Mouse (Mus musculus): ENCODE measurements around the gene Dclk2. TPM values are rescaled to one million over a fixed set of nuclear protein-coding genes. Genes with fewer than 3 reads are reported as not detected.

The Dclk2 gene
- polyA plus RNA-seq, 1 experiment from 2014 or later = 53.6 TPM

DNA sequence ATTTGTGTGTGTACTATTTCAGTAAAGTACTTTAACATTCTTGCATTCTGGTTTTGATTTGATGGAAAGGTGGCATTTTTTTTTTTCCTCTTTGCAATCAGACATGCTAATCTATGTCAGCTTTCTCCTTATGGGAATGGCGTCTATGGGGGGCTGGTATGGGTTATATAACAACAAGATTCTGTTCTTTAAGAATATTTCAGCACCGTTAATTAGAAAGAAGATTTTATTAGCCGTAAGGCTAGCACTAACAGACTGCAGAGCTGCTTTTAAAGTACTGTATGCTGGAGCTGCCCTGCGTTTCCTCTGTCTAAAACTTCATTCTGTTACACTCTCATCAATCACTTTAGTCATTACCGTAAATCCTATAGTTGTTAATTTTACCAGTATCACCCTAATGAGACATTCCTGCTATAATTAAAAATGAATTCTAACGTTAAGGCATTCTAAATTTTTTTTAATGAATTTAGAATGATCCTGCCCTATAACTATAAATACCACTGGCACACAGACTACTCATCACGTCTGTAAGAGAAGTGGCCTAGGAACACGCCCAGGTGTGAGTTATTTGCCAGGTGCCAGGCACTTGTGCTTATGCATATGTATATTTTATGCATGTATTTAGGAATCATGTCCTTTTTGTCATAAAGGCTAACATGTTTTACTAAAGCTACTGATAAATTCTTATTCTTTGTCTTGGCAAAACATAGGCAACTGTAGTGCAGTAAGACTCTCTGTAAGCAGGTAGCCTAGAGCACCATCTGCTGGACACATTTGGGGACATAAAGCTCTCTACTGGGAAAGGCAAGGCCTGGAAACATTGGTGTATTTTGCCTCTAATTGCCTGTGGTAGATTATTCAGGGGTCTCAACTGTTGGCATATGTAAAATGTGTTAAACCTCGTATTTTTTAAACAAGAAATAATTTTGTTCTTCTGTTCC is 159.3 kb downstream of the Dclk2 start:
- DNase-seq (ENCODE audit: low spot score) (peak; percentile 93), ATAC-seq (peak; percentile 94)
- H3K36me3 ChIP-seq (ENCODE audit: control insufficient read depth, insufficient read depth, low read length) = no peaks in the 10 kb centered on the region
- no peak overlapping the region for H3K4me2 ChIP-seq (ENCODE audit: low read length)
- H3K4me3 ChIP-seq (ENCODE audit: low read depth, low read length) = no peak overlapping the region
- no peak overlapping the region for H3K27ac ChIP-seq (ENCODE audit: low read depth, low read length)
- 68% methylated on average over 9 of the region's 9 CpGs for WGBS
- no peak overlapping the region for H3K9ac ChIP-seq (ENCODE audit: low read length)
- no peaks in the 10 kb centered on the region for H3K27me3 ChIP-seq (replicated peaks; ENCODE audit: control insufficient read depth, insufficient read depth, low read length)
- H3K4me1 ChIP-seq (ENCODE audit: control insufficient read depth, insufficient read depth, low read length) = no peaks in the 10 kb centered on the region
- no peaks in the 10 kb centered on the region for H3K9me3 ChIP-seq (replicated peaks; ENCODE audit: control insufficient read depth, low read length)

DNA sequence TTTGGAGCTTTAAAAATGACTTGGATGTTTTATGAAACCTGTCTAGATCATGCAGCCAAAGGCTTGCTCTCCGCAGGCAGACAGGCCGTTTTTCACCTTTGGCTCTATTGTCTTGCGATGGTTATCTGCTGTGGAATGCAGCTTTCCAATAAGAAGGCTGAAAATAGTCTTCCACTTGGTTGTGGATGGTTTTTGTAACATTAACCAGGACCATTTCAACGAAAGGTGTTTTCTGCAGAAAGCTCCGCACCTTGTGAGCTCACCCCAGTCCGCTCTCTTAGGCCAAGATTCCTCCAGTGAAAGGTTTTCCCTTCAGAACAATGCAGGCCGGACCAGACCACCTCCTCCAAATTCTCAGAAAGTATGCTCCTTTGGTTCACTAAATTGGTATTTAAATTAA is 160.2 kb downstream of the Dclk2 start:
- WGBS = 65% methylated on average over 7 of the region's 7 CpGs
- no peak overlapping the region for H3K27ac ChIP-seq (ENCODE audit: low read depth, low read length)
- H3K27me3 ChIP-seq (replicated peaks; ENCODE audit: control insufficient read depth, insufficient read depth, low read length) = no peaks in the 10 kb centered on the region
- ATAC-seq (no peak), DNase-seq (ENCODE audit: low spot score) (no peak)
- no peak overlapping the region for H3K9ac ChIP-seq (ENCODE audit: low read length)
- no peak overlapping the region for H3K4me3 ChIP-seq (ENCODE audit: low read depth, low read length)
- no peaks in the 10 kb centered on the region for H3K4me1 ChIP-seq (ENCODE audit: control insufficient read depth, insufficient read depth, low read length)
- H3K9me3 ChIP-seq (replicated peaks; ENCODE audit: control insufficient read depth, low read length) = no peaks in the 10 kb centered on the region
- H3K4me2 ChIP-seq (ENCODE audit: low read length) = no peak overlapping the region
- H3K36me3 ChIP-seq (ENCODE audit: control insufficient read depth, insufficient read depth, low read length) = no peaks in the 10 kb centered on the region

DNA sequence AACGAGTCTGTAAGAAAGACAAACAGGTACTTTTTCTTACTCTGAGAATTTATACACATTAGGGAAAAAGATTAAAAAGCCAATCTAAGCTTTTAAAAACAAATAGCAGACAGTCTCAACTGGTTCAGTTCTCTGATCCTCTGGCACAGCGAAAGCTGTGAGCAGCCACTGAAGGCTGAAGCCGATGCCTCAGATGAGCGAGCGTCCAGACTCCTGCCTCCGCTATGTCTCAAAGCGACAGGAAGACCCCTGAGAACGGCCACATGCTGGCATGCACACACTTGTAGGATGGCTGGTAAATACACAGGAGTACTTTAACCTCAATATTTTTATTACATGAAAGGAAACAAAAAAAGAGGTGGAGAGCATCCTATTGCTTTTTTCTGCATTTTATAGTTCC is 160.8 kb downstream of the Dclk2 start:
- Histone ChIP-seq H3K4me2 (ENCODE audit: low read length) (no peak overlapping the region), H3K4me3 (ENCODE audit: low read depth, low read length) (no peak overlapping the region)

DNA sequence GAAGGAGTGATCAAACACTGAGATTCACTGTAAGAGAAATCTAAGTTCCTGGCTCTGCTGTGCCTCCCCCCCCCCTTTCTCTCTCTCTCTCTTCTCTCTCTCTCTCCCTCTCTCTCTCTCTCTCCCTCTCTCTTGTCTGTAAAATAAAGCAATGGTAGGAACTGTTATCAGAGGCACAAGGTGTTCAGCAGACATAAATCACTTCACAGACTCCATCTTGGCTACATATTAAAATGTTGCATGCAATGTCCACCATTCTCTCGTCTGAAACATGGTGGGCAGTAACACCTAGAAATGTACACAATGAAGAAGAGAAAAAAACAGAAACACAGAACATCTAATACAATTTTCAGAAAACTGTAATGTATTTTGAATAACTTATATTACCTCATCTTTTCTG is 161.3 kb downstream of the Dclk2 start:
- 82% methylated on average over 1 of the region's 1 CpGs for WGBS
- no peak for DNase-seq (ENCODE audit: low spot score)
- H3K36me3 ChIP-seq (ENCODE audit: control insufficient read depth, insufficient read depth, low read length) = no peaks in the 10 kb centered on the region
- H3K9ac ChIP-seq (ENCODE audit: low read length) = no peak overlapping the region
- ATAC-seq = no peak
- H3K4me2 ChIP-seq (ENCODE audit: low read length) = no peak overlapping the region
- H3K4me3 ChIP-seq (ENCODE audit: low read depth, low read length) = no peak overlapping the region
- H3K4me1 ChIP-seq (ENCODE audit: control insufficient read depth, insufficient read depth, low read length) = no peaks in the 10 kb centered on the region
- H3K27ac ChIP-seq (ENCODE audit: low read depth, low read length) = no peak overlapping the region
- H3K9me3 ChIP-seq (replicated peaks; ENCODE audit: control insufficient read depth, low read length) = no peaks in the 10 kb centered on the region
- no peaks in the 10 kb centered on the region for H3K27me3 ChIP-seq (replicated peaks; ENCODE audit: control insufficient read depth, insufficient read depth, low read length)

More for the DNA sequence above, 160.8 kb downstream of the Dclk2 start:
- WGBS = 61% methylated on average over 8 of the region's 8 CpGs
- no peaks in the 10 kb centered on the region for H3K4me1 ChIP-seq (ENCODE audit: control insufficient read depth, insufficient read depth, low read length)
- ATAC-seq (no peak), DNase-seq (ENCODE audit: low spot score) (no peak)
- H3K27me3 ChIP-seq (replicated peaks; ENCODE audit: control insufficient read depth, insufficient read depth, low read length) = no peaks in the 10 kb centered on the region
- H3K9me3 ChIP-seq (replicated peaks; ENCODE audit: control insufficient read depth, low read length) = no peaks in the 10 kb centered on the region
- no peak overlapping the region for H3K9ac ChIP-seq (ENCODE audit: low read length)
- H3K36me3 ChIP-seq (ENCODE audit: control insufficient read depth, insufficient read depth, low read length) = no peaks in the 10 kb centered on the region
- H3K27ac ChIP-seq (ENCODE audit: low read depth, low read length) = no peak overlapping the region

DNA sequence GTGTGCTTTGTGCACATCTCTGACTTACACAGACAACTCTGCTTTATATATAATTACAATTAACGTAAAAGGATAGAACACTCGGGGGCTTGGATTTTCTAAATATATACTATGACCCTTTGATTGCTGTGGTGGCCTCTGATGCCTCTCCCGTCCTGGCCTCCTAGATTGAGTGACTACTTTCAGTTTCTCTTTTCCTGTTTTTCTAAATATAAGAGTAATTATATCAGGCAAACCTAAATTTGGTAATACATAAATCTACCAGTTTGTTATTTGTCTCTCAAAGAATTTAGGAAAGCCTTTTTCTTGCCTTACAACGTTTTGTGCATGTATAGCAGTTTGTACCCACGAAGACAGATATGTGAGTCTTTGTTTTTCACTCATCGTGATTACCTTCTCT is 161.9 kb downstream of the Dclk2 start:
- Histone ChIP-seq H3K9me3 (replicated peaks; ENCODE audit: control insufficient read depth, low read length) (no peaks in the 10 kb centered on the region), H3K4me2 (ENCODE audit: low read length) (no peak overlapping the region), H3K27me3 (replicated peaks; ENCODE audit: control insufficient read depth, insufficient read depth, low read length) (no peaks in the 10 kb centered on the region), H3K4me3 (ENCODE audit: low read depth, low read length) (no peak overlapping the region), H3K4me1 (ENCODE audit: control insufficient read depth, insufficient read depth, low read length) (no peaks in the 10 kb centered on the region), H3K27ac (ENCODE audit: low read depth, low read length) (no peak overlapping the region), H3K9ac (ENCODE audit: low read length) (no peak overlapping the region), H3K36me3 (ENCODE audit: control insufficient read depth, insufficient read depth, low read length) (no peaks in the 10 kb centered on the region)
- DNase-seq (ENCODE audit: low spot score) (no peak), ATAC-seq (no peak)
- 88% methylated on average over 6 of the region's 6 CpGs for WGBS

DNA sequence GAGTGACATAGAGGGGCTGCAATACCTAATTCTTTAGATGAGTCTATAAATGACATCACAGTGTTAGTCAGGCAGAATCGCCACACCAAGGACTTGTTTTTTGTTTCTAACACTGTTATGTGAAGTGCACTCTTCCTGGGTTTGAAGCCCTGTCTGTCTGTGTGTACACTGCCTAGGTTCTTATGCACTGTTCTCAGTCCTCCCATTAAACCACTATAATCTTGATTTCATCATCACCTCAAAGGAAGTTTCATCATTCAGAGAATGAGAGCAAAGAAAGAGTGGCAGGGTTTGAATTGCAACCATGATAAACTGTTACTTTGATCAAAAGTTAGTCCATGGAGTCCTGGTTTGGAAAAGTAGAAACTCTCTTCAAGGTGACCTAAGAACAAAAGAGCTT is 164.1 kb downstream of the Dclk2 start:
- H3K9me3 ChIP-seq (replicated peaks; ENCODE audit: control insufficient read depth, low read length) = no peaks in the 10 kb centered on the region
- no peak for ATAC-seq
- no peaks in the 10 kb centered on the region for H3K4me1 ChIP-seq (ENCODE audit: control insufficient read depth, insufficient read depth, low read length)
- H3K27me3 ChIP-seq (replicated peaks; ENCODE audit: control insufficient read depth, insufficient read depth, low read length) = no peaks in the 10 kb centered on the region
- DNase-seq (ENCODE audit: low spot score) = no peak
- H3K4me2 ChIP-seq (ENCODE audit: low read length) = no peak overlapping the region
- H3K4me3 ChIP-seq (ENCODE audit: low read depth, low read length) = no peak overlapping the region
- H3K36me3 ChIP-seq (ENCODE audit: control insufficient read depth, insufficient read depth, low read length) = no peaks in the 10 kb centered on the region
- H3K27ac ChIP-seq (ENCODE audit: low read depth, low read length) = no peak overlapping the region
- WGBS = 78% methylated on average over 1 of the region's 1 CpGs
- no peak overlapping the region for H3K9ac ChIP-seq (ENCODE audit: low read length)

DNA sequence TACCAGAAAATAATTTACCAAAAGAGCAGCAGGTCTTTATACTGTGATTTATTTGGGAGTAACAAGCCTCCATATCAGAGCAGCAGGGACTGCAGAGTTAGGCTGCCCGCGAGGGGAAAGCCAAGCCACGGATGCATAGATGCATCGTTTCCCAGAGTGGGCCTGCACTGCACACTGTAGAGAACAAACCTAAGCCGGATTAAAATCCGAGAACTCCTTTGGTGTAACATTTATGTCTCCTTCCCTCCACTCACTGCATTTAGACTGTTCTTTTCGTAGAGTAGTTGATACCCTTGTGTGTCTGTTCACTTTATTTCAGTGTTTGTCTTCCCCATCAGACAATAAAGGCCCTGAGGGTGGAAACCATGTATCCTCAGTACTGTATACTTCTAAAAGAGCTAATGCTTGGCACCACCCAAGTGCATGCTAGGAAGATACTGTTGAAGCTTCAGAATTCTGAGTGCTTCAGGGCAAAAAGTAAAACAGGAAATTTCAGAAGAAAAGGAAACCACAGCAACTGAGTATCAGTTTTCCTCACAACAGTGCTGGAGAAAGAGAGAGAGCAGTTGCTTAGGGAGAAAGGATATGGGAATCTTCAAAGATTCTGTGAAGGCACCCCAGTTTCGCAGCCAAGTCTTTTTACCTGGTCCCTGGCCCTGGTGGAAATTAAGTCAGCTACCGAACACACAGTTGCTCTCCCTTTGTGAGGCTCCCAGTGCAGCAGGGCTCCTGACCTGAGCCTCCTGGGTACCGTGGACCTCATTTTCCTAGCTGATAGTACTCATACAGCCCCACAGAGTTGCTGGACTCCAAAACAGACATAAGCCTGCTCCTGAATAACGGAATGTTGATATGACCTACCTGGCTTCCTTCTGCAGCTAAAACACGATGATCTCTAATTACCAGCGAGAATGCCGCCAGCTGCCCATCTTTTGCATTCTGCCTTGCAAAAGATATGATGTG is 165.8 kb downstream of the Dclk2 start:
- Histone ChIP-seq H3K4me2 (ENCODE audit: low read length) (no peak overlapping the region), H3K27ac (ENCODE audit: low read depth, low read length) (no peak overlapping the region), H3K27me3 (replicated peaks; ENCODE audit: control insufficient read depth, insufficient read depth, low read length) (no peaks in the 10 kb centered on the region), H3K4me1 (ENCODE audit: control insufficient read depth, insufficient read depth, low read length) (no peaks in the 10 kb centered on the region), H3K4me3 (ENCODE audit: low read depth, low read length) (no peak overlapping the region), H3K9me3 (replicated peaks; ENCODE audit: control insufficient read depth, low read length) (no peaks in the 10 kb centered on the region), H3K36me3 (ENCODE audit: control insufficient read depth, insufficient read depth, low read length) (no peaks in the 10 kb centered on the region), H3K9ac (ENCODE audit: low read length) (no peak overlapping the region)
- no peak for DNase-seq (ENCODE audit: low spot score)
- WGBS = 70% methylated on average over 14 of the region's 14 CpGs
- no peak for ATAC-seq

DNA sequence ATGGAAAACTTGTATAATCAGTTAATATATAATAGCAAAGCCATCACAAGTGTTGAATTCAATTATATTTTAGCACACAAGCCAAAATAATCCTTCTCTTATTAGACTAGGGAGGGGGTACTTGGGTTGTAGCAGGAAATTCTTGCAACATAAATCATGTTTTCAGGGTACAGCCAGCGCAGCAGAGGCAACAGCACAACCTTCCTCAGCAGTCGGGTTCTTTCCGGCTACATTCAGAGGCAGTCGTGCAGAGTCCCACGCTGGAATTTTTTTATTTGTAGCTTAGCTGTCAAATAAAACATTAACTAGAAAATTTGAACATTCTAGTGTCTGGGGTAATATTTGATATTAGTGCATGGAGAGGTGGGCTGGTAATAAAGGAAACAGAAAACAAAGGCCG is 166.5 kb downstream of the Dclk2 start:
- ATAC-seq (no peak), DNase-seq (ENCODE audit: low spot score) (no peak)
- no peaks in the 10 kb centered on the region for H3K9me3 ChIP-seq (replicated peaks; ENCODE audit: control insufficient read depth, low read length)
- H3K27ac ChIP-seq (ENCODE audit: low read depth, low read length) = no peak overlapping the region
- no peak overlapping the region for H3K4me2 ChIP-seq (ENCODE audit: low read length)
- H3K4me1 ChIP-seq (ENCODE audit: control insufficient read depth, insufficient read depth, low read length) = no peaks in the 10 kb centered on the region
- H3K4me3 ChIP-seq (ENCODE audit: low read depth, low read length) = no peak overlapping the region
- no peaks in the 10 kb centered on the region for H3K27me3 ChIP-seq (replicated peaks; ENCODE audit: control insufficient read depth, insufficient read depth, low read length)
- no peaks in the 10 kb centered on the region for H3K36me3 ChIP-seq (ENCODE audit: control insufficient read depth, insufficient read depth, low read length)
- 83% methylated on average over 6 of the region's 6 CpGs for WGBS
- no peak overlapping the region for H3K9ac ChIP-seq (ENCODE audit: low read length)

All from forebrain, embryonic 14.5 days (tissue).